In genomic region chr8:106060521-106060920, GRCm38 (mm10) we compare ENCODE assay signal across 9 mouse cellular contexts. TPM values are rescaled to one million over a fixed set of nuclear protein-coding genes. Genes with fewer than 3 reads are reported as not detected.
DNase-seq lines count a peak whose midpoint lies in the region; ATAC-seq and TF ChIP-seq lines count a peak whose summit lies in the region.
"Had no signal": no experiment of that assay in that cellular context is flagged by ENCODE, and none has a peak within 500 bp of the region (broad histone marks: within the 10 kb centered on the region; RNA-seq: fewer than 3 reads in every experiment).

No protein-coding gene starts in this region.

- no peak for ATAC-seq in hindbrain, embryonic 14.5 days (ENCODE audit: low FRiP score)
- no peak for ATAC-seq in midbrain, embryonic 15.5 days (replicated peaks)

- no peaks in the 10 kb centered on the region for H3K36me3 ChIP-seq in hindbrain, embryonic 14.5 days (replicated peaks; ENCODE audit: control insufficient read depth, insufficient read depth)
- H3K36me3 ChIP-seq in midbrain, embryonic 15.5 days (replicated peaks), result no peaks in the 10 kb centered on the region

- intact Hi-C loops in left cerebral cortex, adult 2 months (cut with DNase I), result no loop called here
- intact Hi-C loops in left cerebral cortex, postnatal 10 days (cut with DNase I), result no loop called here

- H3K9ac ChIP-seq in hindbrain, embryonic 14.5 days, result peak overlapping the region; percentile 81
- H3K9ac ChIP-seq in midbrain, embryonic 15.5 days, result peak overlapping the region; percentile 71; the same call in 1 of the 2 replicates

- H3K4me1 ChIP-seq in bone marrow macrophage, adult 2 months (ENCODE audit: control insufficient read depth, insufficient read depth, low read length), result peaks cover 33% of the 10 kb centered on the region
- H3K4me1 ChIP-seq in hindbrain, embryonic 14.5 days (replicated peaks; ENCODE audit: control insufficient read depth, insufficient read depth, low read length), result peaks cover 28% of the 10 kb centered on the region
- peaks cover 34% of the 10 kb centered on the region for H3K4me1 ChIP-seq in midbrain, embryonic 15.5 days

- H3K27me3 ChIP-seq in hindbrain, embryonic 14.5 days (ENCODE audit: control insufficient read depth, insufficient read depth, low read length), result no peaks in the 10 kb centered on the region
- no peaks in the 10 kb centered on the region for H3K27me3 ChIP-seq in midbrain, embryonic 15.5 days (replicated peaks)

- TF ChIP-seq CTCF in left cerebral cortex, adult 2 months (IDR thresholded peaks at IDR 0.05), result no peak
- no peak for TF ChIP-seq CTCF in bone marrow macrophage, adult 2 months (IDR thresholded peaks at IDR 0.05; ENCODE audit: low read depth, low read length)

- no peak for DNase-seq in left cerebral cortex, adult 2 months (ENCODE audit: extremely low spot score in 1 of 2, low spot score in 2 of 2)
- no peak for DNase-seq in left cerebral cortex, postnatal 10 days (ENCODE audit: extremely low spot score in 1 of 2, low spot score in 2 of 2)
- DNase-seq in hindbrain, embryonic 14.5 days (ENCODE audit: low spot score), result no peak
- no peak for DNase-seq in cerebellum, adult 9-10 months
- DNase-seq in spleen, adult 12 weeks (ENCODE audit: low spot score), result no peak
- DNase-seq in B cell, adult 2 months, result no peak

- H3K27ac ChIP-seq in left cerebral cortex, adult 2 months, result peak overlapping the region; percentile 82; the same call in 1 of the 2 replicates
- peak overlapping the region; percentile 85; the same call in 1 of the 2 replicates for H3K27ac ChIP-seq in bone marrow macrophage, adult 2 months (ENCODE audit: insufficient read depth, low read depth, low read length)
- no peak overlapping the region for H3K27ac ChIP-seq in hindbrain, embryonic 14.5 days
- H3K27ac ChIP-seq in midbrain, embryonic 15.5 days, result no peak overlapping the region

- H3K4me2 ChIP-seq in hindbrain, embryonic 14.5 days (replicated peaks), result peak overlapping the region; percentile 78
- peak overlapping the region; percentile 76 for H3K4me2 ChIP-seq in midbrain, embryonic 15.5 days

- no peak for TF ChIP-seq POLR2A in bone marrow macrophage, adult 2 months (IDR thresholded peaks at IDR 0.05; ENCODE audit: borderline replicate concordance, low read depth, low read length)

- H3K9me3 ChIP-seq in hindbrain, embryonic 14.5 days (ENCODE audit: control insufficient read depth, low read length), result no peaks in the 10 kb centered on the region
- H3K9me3 ChIP-seq in midbrain, embryonic 15.5 days, result no peaks in the 10 kb centered on the region

- peak overlapping the region; percentile 89 for H3K4me3 ChIP-seq in left cerebral cortex, adult 2 months
- peak overlapping the region; percentile 51 for H3K4me3 ChIP-seq in bone marrow macrophage, adult 2 months (ENCODE audit: insufficient read depth, low read length)
- peak overlapping the region; percentile 78 for H3K4me3 ChIP-seq in hindbrain, embryonic 14.5 days (replicated peaks; ENCODE audit: low read length)
- peak overlapping the region; percentile 77 for H3K4me3 ChIP-seq in midbrain, embryonic 15.5 days

- WGBS in hindbrain, embryonic 14.5 days, result 10% methylated on average over 3 of the region's 3 CpGs
- 7% methylated on average over 3 of the region's 3 CpGs for WGBS in midbrain, embryonic 15.5 days

RNA-seq across cellular contexts. Expression of gene Nfatc3, which starts 1.9 kb away (rescaled TPM):
- total RNA-seq in left cerebral cortex, adult 2 months (2021), result 10 to 100 TPM; 12.1 to 13.4 TPM
- 10 to 100 TPM; 10.9 to 12.1 TPM for total RNA-seq in left cerebral cortex, postnatal 10 days (2021)
- polyA plus RNA-seq in bone marrow macrophage, adult 2 months (2012; ENCODE audit: insufficient read depth, insufficient read length, missing spikeins), result 28.3 and 31.9 TPM in 2 replicates
- 2.5 and 2.6 TPM in 2 replicates for polyA plus RNA-seq in hindbrain, embryonic 14.5 days (2014; fragmentation: Nextera tagmentation; extraction: Ambion mirVana)
- polyA plus RNA-seq in midbrain, embryonic 15.5 days (2015; fragmentation: Nextera tagmentation; extraction: Ambion mirVana), result 3.7 and 3.8 TPM in 2 replicates

RNA-seq across cellular contexts. Expression of gene Ddx28, which starts 48.8 kb away (rescaled TPM):
- total RNA-seq in left cerebral cortex, adult 2 months (2021), result 10 to 100 TPM; 14.1 to 14.9 TPM
- total RNA-seq in left cerebral cortex, postnatal 10 days (2021), result 10 to 100 TPM; 14.3 to 15.2 TPM
- 10.1 and 12.0 TPM in 2 replicates for polyA plus RNA-seq in bone marrow macrophage, adult 2 months (2012; ENCODE audit: insufficient read depth, insufficient read length, missing spikeins)
- polyA plus RNA-seq in hindbrain, embryonic 14.5 days (2014; fragmentation: Nextera tagmentation; extraction: Ambion mirVana), result 20.3 and 22.1 TPM in 2 replicates
- polyA plus RNA-seq in midbrain, embryonic 15.5 days (2015; fragmentation: Nextera tagmentation; extraction: Ambion mirVana), result 22.9 and 23.8 TPM in 2 replicates

RNA-seq across cellular contexts. Expression of gene Dpep2nb, which starts 54.7 kb away (rescaled TPM):
- not detected for total RNA-seq in left cerebral cortex, adult 2 months (2021)
- total RNA-seq in left cerebral cortex, postnatal 10 days (2021), result not detected
- not detected in 2 replicates for polyA plus RNA-seq in bone marrow macrophage, adult 2 months (2012; ENCODE audit: insufficient read depth, insufficient read length, missing spikeins)
- polyA plus RNA-seq in hindbrain, embryonic 14.5 days (2014; fragmentation: Nextera tagmentation; extraction: Ambion mirVana), result not detected in 2 replicates
- 0.21 and 0.26 TPM in 2 replicates for polyA plus RNA-seq in midbrain, embryonic 15.5 days (2015; fragmentation: Nextera tagmentation; extraction: Ambion mirVana)
- total RNA-seq: adrenal gland, postnatal 14 days had no signal

Comparison
In these comparisons a context has a peak if more than half of its experiments do, and no peak if none do; other contexts are left out.
1. H3K27ac ChIP-seq: peak in left cerebral cortex, adult 2 months (single experiment) and bone marrow macrophage, adult 2 months (single experiment); none in hindbrain, embryonic 14.5 days (single experiment) and midbrain, embryonic 15.5 days (single experiment).
2. Peak in every context shown above with its lines, with median percentiles within 50 percentile points of each other: H3K4me3 ChIP-seq.